Mouse (Mus musculus) bone marrow macrophage, adult 2 months (primary cell): Measurements from ENCODE around the gene Elmo1. TPM values are rescaled to one million over a fixed set of nuclear protein-coding genes. Genes with fewer than 3 reads are reported as not detected.

Experiments used
- H3K27ac ChIP-seq: 2 replicates; pipeline ENCODE4 v1.5.1; 2012; ENCODE audit warnings: low read depth, low read length; ENCODE audit not compliant: insufficient read depth
- H3K4me1 ChIP-seq: 2 replicates; pipeline ENCODE4 v1.6.1; 2012; ENCODE audit warnings: low read length; ENCODE audit not compliant: control insufficient read depth, insufficient read depth
- H3K4me3 ChIP-seq: 2 replicates; pipeline ENCODE4 v1.5.1; 2012; ENCODE audit warnings: mild to moderate bottlenecking, low read length, moderate library complexity; ENCODE audit not compliant: insufficient read depth
- CTCF ChIP-seq: IDR thresholded peaks from 2 replicates; pipeline ENCODE4 v1.5.1; 2012; ENCODE audit warnings: low read depth, mild to moderate bottlenecking, low read length, moderate library complexity
- POLR2A ChIP-seq: IDR thresholded peaks from 2 replicates; pipeline ENCODE4 v1.6.1; 2012; ENCODE audit warnings: mild to moderate bottlenecking, low read depth, low read length, borderline replicate concordance
- polyA plus RNA-seq: library from polyadenylated mRNA; stranded (reverse); fragments of >200 nt; gene quantifications from 2 replicates; pipeline ENCODE4 v1.2.4, GENCODE M21; 2012; ENCODE audit not compliant: missing spikeins, insufficient read depth, insufficient read length

Elmo1 gene
- polyA plus RNA-seq = 57.2 and 60.9 TPM in 2 replicates

DNA sequence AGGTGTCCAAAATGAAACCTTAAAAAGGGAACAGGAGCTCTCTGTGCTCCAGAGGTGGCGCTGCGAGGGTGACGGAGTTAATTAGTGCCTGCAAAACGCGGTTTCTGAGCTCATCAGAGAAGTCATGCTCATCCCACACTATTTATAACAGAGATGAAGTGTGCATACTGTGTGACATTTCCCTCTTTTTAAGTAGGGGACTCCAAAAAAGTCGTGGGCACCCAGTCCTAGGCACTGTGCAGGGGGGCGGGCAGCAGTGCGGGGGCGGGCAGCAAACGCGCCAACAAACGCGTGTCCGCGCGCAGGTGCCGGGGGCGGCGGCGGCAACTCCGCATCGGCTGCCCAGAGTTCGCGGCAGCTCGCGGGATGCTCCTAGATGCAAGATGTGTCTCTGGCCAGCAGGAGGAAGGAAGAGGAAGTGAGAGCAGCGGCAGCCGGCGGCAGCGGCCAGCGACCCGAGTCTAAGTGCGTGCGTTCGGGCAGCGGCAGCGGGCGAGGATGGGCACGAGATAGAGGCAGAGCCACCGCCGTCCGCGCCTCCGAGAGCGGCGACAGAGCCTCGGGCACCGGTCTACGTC is at the start of gene Elmo1:
Elmo1 (plus strand) TSS at position 464 of the 578 bp plus-strand sequence.
- TF ChIP-seq CTCF (0 out of 2 replicates have a peak, but pooled peaks have one; percentile 20), POLR2A (no peak)
- Histone ChIP-seq H3K27ac (peak within 1 kb of the TSS; percentile 94), H3K4me3 (peak within 1 kb of the TSS; percentile 92), H3K4me1 (peaks cover 18% of the 10 kb centered on the region)

DNA sequence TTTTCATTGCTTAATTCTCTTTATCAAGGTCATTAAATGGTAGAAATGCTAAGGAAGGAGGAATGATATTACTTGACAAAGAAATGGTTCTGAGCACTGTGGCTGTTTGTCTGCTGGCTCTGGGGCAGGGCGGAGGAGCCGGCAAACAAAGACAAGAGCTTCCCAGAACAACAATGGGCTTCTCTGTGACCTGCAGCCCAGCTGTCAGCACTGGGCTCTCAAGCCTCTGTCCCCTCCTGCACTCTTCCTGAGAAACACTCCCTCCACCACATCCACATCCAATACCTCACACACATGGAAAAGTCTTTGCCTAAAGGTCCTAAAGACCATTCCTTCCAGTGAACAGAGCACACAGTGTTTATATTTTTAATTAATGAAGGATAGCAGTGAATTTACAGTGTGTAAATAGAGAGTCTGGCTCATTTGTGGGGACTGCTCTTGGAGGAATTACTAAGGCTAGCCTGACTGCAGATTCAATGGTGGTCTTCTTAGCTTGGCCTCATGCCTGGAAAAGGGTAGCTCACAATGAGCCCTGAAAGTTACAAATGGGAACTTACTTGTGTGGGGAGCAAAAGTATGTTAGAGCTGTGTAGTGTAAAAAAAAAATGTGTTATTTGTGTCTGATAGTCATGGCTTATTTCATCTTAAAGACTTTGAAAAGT is 49.1 kb upstream of the Elmo1 start:
- Histone ChIP-seq H3K4me3 (no peak overlapping the region), H3K27ac (no peak overlapping the region)
- no peak for TF ChIP-seq CTCF
- no peak for TF ChIP-seq POLR2A

GRCm38 (mm10) chr13:20042856-20043255 is 47.5 kb upstream of the Elmo1 start:
- TF ChIP-seq CTCF (no peak), POLR2A (no peak)
- Histone ChIP-seq H3K4me1 (peaks cover 6% of the 10 kb centered on the region), H3K4me3 (no peak overlapping the region), H3K27ac (no peak overlapping the region)

More for the DNA sequence above, 49.1 kb upstream of the Elmo1 start:
- H3K4me1 ChIP-seq = peaks cover 6% of the 10 kb centered on the region

DNA sequence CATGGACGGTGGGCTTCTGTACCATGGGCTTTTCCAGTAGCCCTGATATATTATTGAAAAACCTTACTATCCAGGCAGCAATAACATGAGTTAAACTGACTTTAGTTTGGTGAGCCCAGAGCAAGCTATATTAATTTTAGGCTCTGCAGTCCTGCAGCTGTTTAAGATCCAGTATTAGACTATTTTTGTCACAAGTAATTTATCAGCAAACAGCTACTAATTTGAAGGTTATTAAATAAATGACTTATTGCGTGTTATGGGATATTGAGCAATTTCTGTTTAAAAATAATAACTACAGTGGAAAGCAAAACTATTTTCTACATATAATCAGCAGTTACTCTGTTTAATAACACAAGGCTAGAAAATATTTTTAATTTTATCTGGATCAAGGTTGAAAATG is 45.0 kb upstream of the Elmo1 start:
- Histone ChIP-seq H3K4me1 (peaks cover 7% of the 10 kb centered on the region; the same call in 1 of the 2 replicates), H3K4me3 (no peak overlapping the region), H3K27ac (no peak overlapping the region)
- TF ChIP-seq CTCF = no peak
- TF ChIP-seq POLR2A = no peak

DNA sequence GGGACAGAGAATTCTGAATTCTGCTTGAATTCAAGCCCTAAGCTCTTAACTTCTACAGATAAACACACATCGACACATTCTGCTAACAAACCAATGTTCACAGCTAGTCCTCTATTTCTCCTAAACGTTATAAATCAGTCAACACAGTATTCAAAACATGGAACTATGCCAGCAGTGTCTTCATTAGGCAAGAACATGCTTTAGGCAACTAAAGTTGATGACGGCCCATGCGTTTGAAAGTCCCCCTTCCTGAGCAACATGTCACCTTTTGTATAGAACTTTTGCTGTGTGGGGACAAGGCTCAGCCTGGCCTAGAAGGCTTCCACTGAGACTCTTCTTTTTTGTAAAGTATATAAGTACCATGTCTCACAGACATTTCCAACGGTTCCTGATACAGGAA is 44.6 kb upstream of the Elmo1 start:
- no peak for TF ChIP-seq POLR2A
- no peak for TF ChIP-seq CTCF
- Histone ChIP-seq H3K27ac (no peak overlapping the region), H3K4me1 (peaks cover 7% of the 10 kb centered on the region; the same call in 1 of the 2 replicates), H3K4me3 (no peak overlapping the region)

DNA sequence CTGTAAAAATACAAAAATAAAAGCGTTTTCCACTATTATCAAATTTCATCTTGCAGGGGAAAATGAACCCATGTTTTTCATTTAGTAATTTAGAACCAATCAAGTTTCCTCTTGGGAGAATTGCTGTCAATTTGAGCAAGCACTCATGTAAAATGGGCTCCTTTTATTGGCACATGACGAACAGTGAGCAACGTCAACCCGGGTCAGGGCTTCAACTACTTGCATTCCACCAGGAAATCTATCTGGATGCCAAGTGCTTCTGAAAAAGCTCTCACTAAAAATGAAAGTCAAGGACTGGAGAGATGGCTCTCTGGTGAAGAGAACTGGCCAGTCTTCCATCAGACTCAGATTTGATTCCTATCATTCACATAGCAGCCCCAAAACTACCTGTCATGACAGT is 44.0 kb upstream of the Elmo1 start:
- Histone ChIP-seq H3K4me3 (no peak overlapping the region), H3K4me1 (peaks cover 7% of the 10 kb centered on the region; the same call in 1 of the 2 replicates), H3K27ac (no peak overlapping the region)
- TF ChIP-seq CTCF (no peak), POLR2A (no peak)

DNA sequence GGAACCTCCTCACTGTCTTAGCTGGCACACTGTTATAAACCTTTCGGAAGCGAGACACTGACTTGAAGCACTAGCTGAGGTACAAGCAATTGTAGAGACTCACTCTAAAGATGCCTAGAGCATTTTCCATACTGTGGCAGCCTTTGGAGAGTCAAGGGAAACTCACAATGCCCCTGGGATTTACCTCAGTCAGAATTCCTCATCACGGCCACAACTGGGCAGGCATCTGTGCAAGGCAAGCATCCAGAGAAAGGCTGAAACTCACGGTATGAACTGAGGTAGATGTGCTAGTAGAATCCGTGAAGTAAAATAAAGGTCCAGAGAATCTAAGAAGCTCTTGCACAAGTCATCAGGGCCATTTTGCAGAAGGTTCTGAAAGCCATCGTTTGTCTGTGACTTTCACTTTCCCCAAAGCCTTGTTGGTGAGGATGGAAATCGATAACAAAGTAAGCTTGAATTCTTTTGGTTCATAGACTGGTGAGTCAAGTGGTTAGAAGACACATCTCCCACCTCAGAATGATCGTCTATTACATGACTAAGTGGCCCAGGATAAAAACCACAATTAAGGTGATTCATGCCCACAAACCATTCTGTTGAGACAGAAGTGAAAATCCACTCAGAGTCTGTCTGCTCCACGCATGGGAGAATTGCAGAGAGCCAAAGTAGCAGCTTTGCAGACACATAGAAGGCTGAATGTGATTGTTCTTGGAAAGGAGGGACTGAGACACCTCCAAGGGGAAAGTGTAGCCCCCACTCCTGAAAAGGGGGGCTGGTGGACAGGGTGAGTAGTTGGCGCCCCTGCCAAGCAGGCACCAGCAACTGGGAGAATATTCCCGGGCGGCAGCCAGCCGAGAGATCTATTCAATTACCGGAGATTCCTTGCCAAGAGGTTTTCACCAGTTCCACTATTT is 42.2 kb upstream of the Elmo1 start:
- no peak for TF ChIP-seq CTCF
- TF ChIP-seq POLR2A = no peak
- Histone ChIP-seq H3K4me1 (peaks cover 7% of the 10 kb centered on the region; the same call in 1 of the 2 replicates), H3K27ac (no peak overlapping the region)

GRCm38 (mm10) chr13:20048837-20049160 is 41.6 kb upstream of the Elmo1 start:
- H3K4me3 ChIP-seq = no peak overlapping the region
- no peak for TF ChIP-seq CTCF
- TF ChIP-seq POLR2A = no peak
- 0 out of 2 replicates have a peak, but pooled peaks cover 4% of the 10 kb centered on the region for H3K4me1 ChIP-seq
- H3K27ac ChIP-seq = no peak overlapping the region

More for the DNA sequence above, 42.2 kb upstream of the Elmo1 start:
- H3K4me3 ChIP-seq = no peak overlapping the region

DNA sequence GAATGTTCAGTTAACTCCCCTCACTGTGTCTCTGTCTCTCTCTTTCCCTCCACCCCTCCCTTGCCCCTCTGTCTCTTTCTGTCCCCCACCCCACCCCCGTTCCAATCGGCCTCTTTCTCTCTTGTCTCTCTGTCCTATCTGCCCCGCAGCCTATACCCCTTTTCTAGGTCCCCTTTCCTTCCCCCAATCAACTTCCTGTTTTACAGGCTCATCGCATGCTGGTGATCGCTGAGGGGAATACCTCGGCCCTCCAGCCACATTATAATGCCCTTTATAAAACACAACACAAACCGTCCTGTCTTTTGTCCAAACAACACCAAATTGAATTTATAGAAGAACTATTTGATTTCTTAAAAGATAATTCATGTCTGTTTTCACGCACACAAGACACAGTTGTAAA is 40.7 kb upstream of the Elmo1 start:
- H3K27ac ChIP-seq = no peak overlapping the region
- no peak for TF ChIP-seq POLR2A
- no peak for TF ChIP-seq CTCF
- 0 out of 2 replicates have a peak, but pooled peaks cover 4% of the 10 kb centered on the region for H3K4me1 ChIP-seq
- no peak overlapping the region for H3K4me3 ChIP-seq
